Mouse (Mus musculus): Measurements from ENCODE around the gene Tsnaxip1.
A peak's percentile ranks its signal among the peaks of the same experiment; 100 is the strongest.

The Tsnaxip1 gene

GRCm38 (mm10) chr8:105866364-105867029 lies 39.0 kb downstream of the Tsnaxip1 start:
- no peak for DNase-seq

GRCm38 (mm10) chr8:105874301-105874700 lies 46.8 kb downstream of the Tsnaxip1 start:
- DNase-seq: no peak

GRCm38 (mm10) chr8:105880754-105881520 lies 53.4 kb downstream of the Tsnaxip1 start, which contains the start of gene Edc4:
TSS of gene Edc4 (plus strand) at chr8:105880881.
- peak; percentile 72 for DNase-seq

GRCm38 (mm10) chr8:105889756-105890465 lies 62.4 kb downstream of the Tsnaxip1 start:
- no peak for DNase-seq

GRCm38 (mm10) chr8:105890870-105891269 lies 63.3 kb downstream of the Tsnaxip1 start:
- peak; percentile 83 for DNase-seq

GRCm38 (mm10) chr8:105892432-105892831 lies 64.9 kb downstream of the Tsnaxip1 start:
- peak; percentile 26 for DNase-seq

DNA sequence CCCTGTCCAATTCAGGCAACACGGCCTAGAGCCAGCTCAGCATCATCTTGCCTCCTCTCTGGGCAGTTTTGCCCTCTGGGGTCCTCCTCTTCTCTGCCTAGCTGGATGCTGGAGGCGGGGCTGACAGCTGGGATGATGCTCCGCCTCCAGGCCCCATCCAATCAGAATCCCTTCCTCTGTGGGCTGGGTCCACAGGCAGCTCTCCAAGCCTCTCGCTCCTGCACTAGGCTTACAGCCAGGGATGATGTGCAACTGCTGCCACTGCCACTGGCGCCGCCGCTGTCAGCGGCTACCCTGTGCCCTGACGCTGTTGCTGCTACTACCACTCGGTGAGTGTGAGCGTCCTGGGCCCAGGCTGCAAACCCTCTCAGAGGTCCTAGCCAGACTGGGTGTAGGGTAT lies 65.8 kb downstream of the Tsnaxip1 start, which contains the start of gene Nrn1l:
Gene Nrn1l (plus strand): TSS at position 229 of the 400 bp plus-strand sequence.
- peak; percentile 90 for DNase-seq

Data from layer of hippocampus, adult 9-11 months (tissue).